In genomic region chr8:11331561-11331960, GRCm38 (mm10) we compare ENCODE assay signal across 14 mouse cellular contexts. TPM values are rescaled to one million over a fixed set of nuclear protein-coding genes. Genes with fewer than 3 reads are reported as not detected.
DNase-seq lines count a peak whose midpoint lies in the region; ATAC-seq and TF ChIP-seq lines count a peak whose summit lies in the region.
"Had no signal": no experiment of that assay in that cellular context is flagged by ENCODE, and none has a peak within 500 bp of the region (broad histone marks: within the 10 kb centered on the region; RNA-seq: fewer than 3 reads in every experiment).

No protein-coding gene starts in this region.

- no peaks in the 10 kb centered on the region for H3K36me3 ChIP-seq in heart, embryonic 12.5 days
- H3K36me3 ChIP-seq in lung, postnatal 0 days (ENCODE audit: insufficient read depth, low read length) = no peaks in the 10 kb centered on the region; the same call in 1 of the 2 replicates
- H3K36me3 ChIP-seq in forebrain, embryonic 14.5 days (ENCODE audit: control insufficient read depth, insufficient read depth, low read length) = no peaks in the 10 kb centered on the region
- H3K36me3 ChIP-seq: G1E had no signal

- 0 out of 2 replicates have a peak, but pooled peaks have one; percentile 16 for ATAC-seq in heart, embryonic 12.5 days (ENCODE audit: insufficient number of reproducible peaks, low FRiP score)
- ATAC-seq in lung, postnatal 0 days = peak; percentile 55
- ATAC-seq in forebrain, embryonic 14.5 days = no peak
- ATAC-seq: hindbrain, embryonic 16.5 days had no signal

- H3K4me1 ChIP-seq in heart, embryonic 12.5 days (replicated peaks) = peaks cover 85% of the 10 kb centered on the region
- peaks cover 55% of the 10 kb centered on the region for H3K4me1 ChIP-seq in lung, postnatal 0 days (ENCODE audit: insufficient read depth, low read depth, low read length)
- no peaks in the 10 kb centered on the region for H3K4me1 ChIP-seq in forebrain, embryonic 14.5 days (ENCODE audit: control insufficient read depth, insufficient read depth, low read length)

- intact Hi-C loops in gastrocnemius, postnatal 14 days (cut with DNase I; ENCODE audit: low total_unique reads) = no loop called here

- H3K4me3 ChIP-seq in heart, embryonic 12.5 days = no peak overlapping the region
- no peak overlapping the region for H3K4me3 ChIP-seq in lung, postnatal 0 days (ENCODE audit: low read depth, low read length)
- no peak overlapping the region for H3K4me3 ChIP-seq in forebrain, embryonic 14.5 days (ENCODE audit: low read depth, low read length)
- H3K4me3 ChIP-seq: megakaryocyte, embryonic 14.5 days had no signal

- peak; percentile 53 for DNase-seq in gastrocnemius, postnatal 14 days
- DNase-seq in gastrocnemius, postnatal 10 days = no peak
- DNase-seq in R1 (ENCODE audit: low read depth, low spot score) = peak; percentile 36
- DNase-seq in lung, postnatal 0 days (ENCODE audit: low spot score) = peak; percentile 81
- DNase-seq in forebrain, embryonic 14.5 days (ENCODE audit: low spot score) = no peak
- DNase-seq in left cerebral cortex, adult 18-20 months (ENCODE audit: low spot score in 2 of 2) = no peak
- DNase-seq in frontal cortex, adult 2 months (ENCODE audit: extremely low spot score in 1 of 2, low spot score in 1 of 2) = no peak
- DNase-seq: B cell, adult 2 months; cerebellum, adult 9-11 months had no signal

- H3K27me3 ChIP-seq in heart, embryonic 12.5 days (replicated peaks) = no peaks in the 10 kb centered on the region
- H3K27me3 ChIP-seq in lung, postnatal 0 days (replicated peaks; ENCODE audit: insufficient read depth, low read length) = no peaks in the 10 kb centered on the region
- no peaks in the 10 kb centered on the region for H3K27me3 ChIP-seq in forebrain, embryonic 14.5 days (replicated peaks; ENCODE audit: control insufficient read depth, insufficient read depth, low read length)

- no peak for TF ChIP-seq CTCF in lung, postnatal 0 days (IDR thresholded peaks at IDR 0.05)

- peak overlapping the region; percentile 27 for H3K4me2 ChIP-seq in heart, embryonic 12.5 days
- no peak overlapping the region for H3K4me2 ChIP-seq in lung, postnatal 0 days (replicated peaks; ENCODE audit: low read depth, low read length)
- no peak overlapping the region for H3K4me2 ChIP-seq in forebrain, embryonic 14.5 days (ENCODE audit: low read length)
- H3K4me2 ChIP-seq: liver, embryonic 11.5 days had no signal

- 0 out of 2 replicates have a peak overlapping the region, but pooled peaks have one; percentile 44 for H3K9ac ChIP-seq in heart, embryonic 12.5 days
- no peak overlapping the region for H3K9ac ChIP-seq in lung, postnatal 0 days (replicated peaks; ENCODE audit: low read depth)
- H3K9ac ChIP-seq in forebrain, embryonic 14.5 days (ENCODE audit: low read length) = no peak overlapping the region

- TF ChIP-seq EP300 in lung, postnatal 0 days (IDR thresholded peaks at IDR 0.05) = peak; percentile 46; the same call in 1 of the 2 replicates

- peak overlapping the region; percentile 87 for H3K27ac ChIP-seq in heart, embryonic 12.5 days (ENCODE audit: poor library complexity, severe bottlenecking)
- peak overlapping the region; percentile 70 for H3K27ac ChIP-seq in lung, postnatal 0 days (ENCODE audit: low read length)
- H3K27ac ChIP-seq in forebrain, embryonic 14.5 days (ENCODE audit: low read depth, low read length) = no peak overlapping the region

- 31% methylated on average over 4 of the region's 4 CpGs for WGBS in heart, embryonic 12.5 days
- 28% methylated on average over 4 of the region's 4 CpGs for whole genome bisulfite sequencing in lung, postnatal 0 days
- 84% methylated on average over 4 of the region's 4 CpGs for WGBS in forebrain, embryonic 14.5 days

- H3K9me3 ChIP-seq in heart, embryonic 12.5 days (replicated peaks) = no peaks in the 10 kb centered on the region
- no peaks in the 10 kb centered on the region for H3K9me3 ChIP-seq in lung, postnatal 0 days (ENCODE audit: low read length)
- no peaks in the 10 kb centered on the region for H3K9me3 ChIP-seq in forebrain, embryonic 14.5 days (replicated peaks; ENCODE audit: control insufficient read depth, low read length)
- H3K9me3 ChIP-seq: G1E; megakaryocyte, embryonic 14.5 days had no signal

RNA-seq across cellular contexts. Expression of gene Col4a1, which starts 18.9 kb away (rescaled TPM):
- 100 to 1,000 TPM; 636 to 736 TPM for total RNA-seq in gastrocnemius, postnatal 14 days (2021)
- total RNA-seq in gastrocnemius, postnatal 10 days (2021) = 100 to 1,000 TPM; 741 to 775 TPM
- polyA plus RNA-seq in heart, embryonic 12.5 days (2016; fragmentation: Nextera tagmentation; extraction: Ambion mirVana) = 240 and 249 TPM in 2 replicates
- 346 and 376 TPM in 2 replicates for polyA plus RNA-seq in lung, postnatal 0 days (2015; fragmentation: Nextera tagmentation; extraction: Ambion mirVana)
- polyA plus RNA-seq in forebrain, embryonic 14.5 days (2014; fragmentation: Nextera tagmentation; extraction: Ambion mirVana) = 77.9 and 91.4 TPM in 2 replicates
- total RNA-seq in left cerebral cortex, adult 18-20 months (2021) = 10 to 100 TPM; 39.0 to 47.4 TPM
- polyA plus RNA-seq in frontal cortex, adult 2 months (2012; rRNA removed) = 31.8 and 43.2 TPM in 2 replicates
- polyA plus RNA-seq: G1E had no signal

RNA-seq across cellular contexts. Expression of gene Col4a2, which starts 19.0 kb away (rescaled TPM):
- 100 to 1,000 TPM; 297 to 319 TPM for total RNA-seq in gastrocnemius, postnatal 14 days (2021)
- 100 to 1,000 TPM; 340 to 382 TPM for total RNA-seq in gastrocnemius, postnatal 10 days (2021)
- 117 and 129 TPM in 2 replicates for polyA plus RNA-seq in heart, embryonic 12.5 days (2016; fragmentation: Nextera tagmentation; extraction: Ambion mirVana)
- polyA plus RNA-seq in lung, postnatal 0 days (2015; fragmentation: Nextera tagmentation; extraction: Ambion mirVana) = 183 and 189 TPM in 2 replicates
- 19.1 and 27.1 TPM in 2 replicates for polyA plus RNA-seq in forebrain, embryonic 14.5 days (2014; fragmentation: Nextera tagmentation; extraction: Ambion mirVana)
- total RNA-seq in left cerebral cortex, adult 18-20 months (2021) = 10 to 100 TPM; 40.9 to 45.1 TPM
- polyA plus RNA-seq in frontal cortex, adult 2 months (2012; rRNA removed) = 34.3 and 39.7 TPM in 2 replicates
- polyA plus RNA-seq: G1E had no signal

Comparison
In these comparisons a context has a peak if more than half of its experiments do, and no peak if none do; other contexts are left out.
1. DNase-seq: peak in gastrocnemius, postnatal 14 days (single experiment), R1 (single experiment) and lung, postnatal 0 days (single experiment); none in gastrocnemius, postnatal 10 days (single experiment), forebrain, embryonic 14.5 days (single experiment), left cerebral cortex, adult 18-20 months (0 of 2) and frontal cortex, adult 2 months (0 of 2).